Mouse (Mus musculus) lung, postnatal 14 days (tissue): Measurements from ENCODE around the gene Yif1b.

Experiments
- DNase-seq: peaks from one replicate; pipeline ENCODE4 v3.0.0; 2021

The Yif1b gene

DNA sequence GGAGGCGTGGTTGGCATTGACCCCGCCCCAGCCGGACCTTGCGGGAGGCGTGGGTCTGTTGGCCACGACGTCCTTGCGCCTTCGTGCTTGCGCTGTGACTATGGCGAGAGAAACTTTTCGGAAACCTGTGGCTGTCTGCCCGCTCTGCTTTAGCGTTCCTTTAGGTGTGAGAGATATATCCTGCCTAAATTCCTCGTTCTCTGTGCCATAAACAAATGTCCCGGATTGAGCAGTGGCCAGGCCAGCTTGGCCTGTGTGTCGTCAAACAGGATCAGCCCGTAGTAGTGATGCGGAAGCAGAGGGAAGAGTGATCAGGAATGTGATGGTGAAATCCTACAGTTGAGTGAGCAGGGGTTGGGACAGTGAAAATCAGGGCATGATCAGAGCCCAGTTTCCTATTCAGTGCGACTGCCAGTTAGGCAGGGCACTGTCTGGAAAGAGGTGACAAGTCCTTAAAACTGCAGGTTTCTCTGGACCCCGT lies 44.0 kb downstream of the Yif1b start:
- DNase-seq, result no peak

GRCm38 (mm10) chr7:29283876-29284275 lies 45.7 kb downstream of the Yif1b start:
- DNase-seq, result no peak

DNA sequence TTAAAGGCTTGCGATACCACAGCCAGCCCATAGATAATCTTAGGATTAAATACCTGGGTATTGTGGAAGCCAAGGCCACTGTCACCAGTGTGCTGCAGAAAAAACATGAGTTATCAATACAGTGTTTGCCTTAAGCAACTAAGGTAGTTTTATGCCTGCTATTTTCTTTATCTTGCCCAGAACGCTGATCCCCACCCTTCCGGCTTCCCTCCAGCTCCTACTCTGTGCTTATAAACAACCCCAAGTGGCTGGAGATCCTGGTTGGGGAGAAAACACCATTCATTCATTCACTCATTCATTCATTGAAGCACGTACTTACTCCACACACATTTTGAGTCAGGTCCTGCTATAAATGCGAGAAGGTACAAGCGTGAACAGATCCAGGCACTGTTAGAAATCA lies 46.4 kb downstream of the Yif1b start:
- DNase-seq, result no peak

- no peak for DNase-seq
Observed at GRCm38 (mm10) chr7:29287481-29287880, 49.4 kb downstream of the Yif1b start.

GRCm38 (mm10) chr7:29288079-29288478 lies 50.0 kb downstream of the Yif1b start:
- no peak for DNase-seq

DNA sequence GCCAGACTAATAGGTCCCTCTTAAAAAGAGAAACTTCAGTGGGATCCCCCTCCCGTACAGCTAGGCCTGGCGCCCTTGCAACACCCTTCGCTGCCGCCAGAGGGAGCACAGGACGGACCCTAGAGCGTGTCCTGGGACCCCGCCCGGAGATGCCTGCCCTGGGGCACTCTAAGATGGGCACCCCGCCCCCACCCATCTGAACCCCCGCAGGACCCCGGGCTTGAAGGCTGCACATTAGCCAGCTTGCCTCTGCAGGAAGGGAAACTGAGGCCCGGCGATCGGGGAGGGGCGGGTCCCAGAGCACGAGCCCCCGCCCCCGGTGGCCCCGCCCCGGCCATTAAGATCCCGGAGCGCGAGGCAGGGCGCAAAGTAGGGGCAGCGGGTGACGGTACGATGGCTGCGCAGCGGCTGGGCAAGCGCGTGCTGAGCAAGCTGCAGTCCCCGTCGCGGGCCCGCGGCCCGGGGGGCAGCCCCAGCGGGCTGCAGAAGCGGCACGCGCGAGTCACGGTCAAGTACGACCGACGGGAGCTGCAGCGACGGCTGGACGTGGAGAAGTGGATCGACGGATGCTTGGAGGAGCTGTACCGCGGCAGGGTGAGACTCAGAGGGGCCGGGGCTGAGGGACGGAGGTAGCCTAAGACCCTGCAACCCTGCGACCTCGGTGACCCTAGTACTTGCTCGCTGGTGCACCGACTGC lies 51.0 kb downstream of the Yif1b start, which contains the start of gene Ppp1r14a:
Gene Ppp1r14a (plus strand): TSS at position 367 of the 697 bp plus-strand sequence.
- DNase-seq, result peak; percentile 89

- DNase-seq, result peak; percentile 79
Observed at GRCm38 (mm10) chr7:29289856-29290255, 51.7 kb downstream of the Yif1b start.

DNA sequence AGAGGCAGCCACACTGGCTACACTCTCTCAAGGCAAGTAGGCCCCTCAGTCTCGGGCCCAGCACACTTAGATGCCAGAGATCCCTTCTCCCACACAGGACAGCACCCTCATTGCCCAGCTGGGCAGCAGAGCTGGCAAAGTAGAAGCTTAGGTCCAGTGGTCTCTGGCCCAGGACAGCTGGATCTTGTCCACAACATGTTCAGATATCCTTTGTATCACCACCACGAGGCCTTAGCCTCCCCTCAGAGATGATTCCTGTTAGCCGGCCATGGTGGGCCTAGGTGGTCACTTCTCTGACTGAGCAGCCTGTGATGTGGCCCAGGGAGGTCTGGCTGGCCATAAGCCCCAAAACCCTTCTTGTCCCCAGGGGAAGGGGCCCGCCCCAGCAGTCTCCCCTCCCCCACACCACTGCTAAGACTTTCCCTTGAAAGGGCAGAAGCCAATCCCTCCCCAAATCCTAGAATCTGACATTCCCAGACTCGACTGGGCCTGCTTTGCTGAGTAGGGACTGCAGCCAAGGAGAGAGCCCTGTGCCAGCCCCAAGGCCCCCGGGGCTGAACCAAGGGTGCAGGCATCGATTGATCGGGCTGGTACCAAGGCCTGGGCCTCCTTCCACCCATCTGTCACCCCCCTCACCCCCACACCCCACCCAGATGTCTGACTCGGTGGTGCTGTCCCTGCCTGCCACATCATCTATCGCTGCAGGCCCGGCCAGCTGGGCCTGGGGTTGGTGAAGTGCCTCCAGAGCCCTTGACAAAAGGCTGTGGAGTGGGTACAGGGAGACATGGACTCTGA lies 52.8 kb downstream of the Yif1b start:
- DNase-seq, result peak; percentile 42

GRCm38 (mm10) chr7:29291616-29292457 lies 53.7 kb downstream of the Yif1b start:
- DNase-seq, result no peak

DNA sequence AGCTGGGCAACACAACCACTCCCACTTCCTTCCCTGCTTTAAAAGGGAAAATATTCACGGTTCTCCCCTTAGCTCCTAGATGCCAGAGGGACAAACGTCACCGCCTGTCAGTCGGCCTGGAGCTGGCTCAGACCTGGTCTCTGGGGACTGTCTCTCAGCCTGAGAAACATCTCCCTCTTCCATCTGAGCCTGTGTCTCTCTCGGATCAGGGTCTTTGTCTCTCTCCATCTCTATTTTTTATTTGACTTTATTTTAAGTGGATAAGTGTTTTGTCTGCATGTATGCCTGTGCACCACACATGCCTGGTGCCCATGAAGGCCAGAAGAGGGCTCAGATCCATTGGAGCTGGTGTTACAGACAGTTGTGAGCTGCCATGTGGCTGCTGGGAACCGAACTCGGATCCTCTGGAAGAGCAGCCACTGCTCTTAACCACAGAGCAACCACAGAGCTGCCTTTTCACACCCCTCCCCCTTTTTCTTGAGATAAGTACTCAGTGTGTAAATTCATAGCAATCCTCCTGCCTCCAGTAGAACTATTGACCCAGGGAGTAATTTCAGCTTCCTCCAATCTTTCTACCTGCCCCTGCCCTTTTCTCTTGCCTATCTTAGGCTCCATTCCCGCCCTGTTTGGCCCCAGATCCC lies 54.4 kb downstream of the Yif1b start:
- DNase-seq, result no peak

- peak; percentile 71 for DNase-seq
Observed at GRCm38 (mm10) chr7:29293131-29294065, 55.3 kb downstream of the Yif1b start.

DNA sequence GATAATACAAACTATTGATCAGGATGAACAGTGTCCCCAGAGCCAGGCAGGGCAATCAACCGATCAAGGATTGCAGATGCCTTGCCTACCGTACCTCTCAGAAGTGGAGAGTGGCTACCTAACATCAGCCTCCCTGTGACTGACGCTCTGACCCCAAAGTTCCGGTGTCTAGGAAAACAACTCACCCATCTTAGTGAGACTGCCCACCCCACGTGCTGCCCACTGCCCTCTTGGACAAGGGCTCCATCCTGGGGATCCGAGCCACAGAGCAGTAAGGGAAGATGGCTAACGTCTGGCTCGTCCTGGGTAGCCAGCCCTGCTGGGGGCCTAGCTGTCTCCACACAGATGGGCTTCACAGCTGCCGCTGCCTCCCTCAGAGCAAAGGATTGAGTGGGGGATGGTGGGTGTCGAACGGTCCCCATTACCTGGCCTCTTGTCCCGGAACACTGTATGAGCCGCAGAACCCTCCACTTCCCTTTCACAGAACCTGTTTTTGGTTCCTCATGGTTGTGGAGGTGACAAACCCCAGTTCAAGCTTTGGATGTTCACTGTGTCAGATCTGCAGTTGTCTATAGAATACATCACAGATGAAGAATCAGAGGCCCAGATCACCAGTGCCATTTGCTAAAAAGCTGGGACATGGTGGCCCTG lies 56.1 kb downstream of the Yif1b start:
- DNase-seq, result no peak

GRCm38 (mm10) chr7:29295861-29296647 lies 57.9 kb downstream of the Yif1b start:
- DNase-seq, result no peak

DNA sequence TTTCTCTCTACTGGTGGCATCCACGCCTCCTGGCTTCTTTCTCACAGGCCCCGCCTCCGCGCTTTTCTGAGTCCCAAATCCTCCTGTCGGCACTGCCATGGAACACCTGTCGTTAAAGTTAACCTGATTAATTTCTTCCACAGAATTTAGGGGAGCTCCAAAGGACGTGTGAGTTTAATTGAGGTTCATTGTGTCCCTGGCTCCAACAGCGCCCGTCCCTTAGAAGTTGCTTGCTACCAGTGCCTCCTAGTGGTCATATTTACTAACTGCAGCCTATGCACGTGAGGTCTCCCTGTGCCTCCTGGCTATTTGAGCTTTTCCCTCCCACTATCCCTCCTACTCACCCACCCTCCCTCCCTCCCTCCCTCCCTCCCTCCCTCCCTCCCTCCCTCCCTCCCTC lies 58.9 kb downstream of the Yif1b start:
- DNase-seq, result peak; percentile 78
